Mouse (Mus musculus) thymus, adult 2 months (tissue): ENCODE measurements around the gene Olfr1048.

ENCODE experiments used
- CTCF ChIP-seq: fragments of 200-500 bp; IDR thresholded peaks from 2 replicates; pipeline ENCODE4 v1.5.1; 2012; ENCODE audit warnings: mild to moderate bottlenecking, control low read depth, low read length, moderate library complexity, borderline replicate concordance; ENCODE audit not compliant: control insufficient read depth, poor library complexity, insufficient read depth; ENCODE audit errors: extremely low read depth
- POLR2A ChIP-seq: fragments of 200-500 bp; IDR thresholded peaks from 2 replicates; pipeline ENCODE4 v1.6.1; 2012; ENCODE audit warnings: mild to moderate bottlenecking, low read length, control low read depth, moderate library complexity; ENCODE audit not compliant: control insufficient read depth, poor library complexity, insufficient read depth; ENCODE audit errors: extremely low read depth

- TF ChIP-seq CTCF, result no peak
- TF ChIP-seq POLR2A, result no peak
Observed at GRCm38 (mm10) chr2:86185583-86185982, 54.5 kb downstream of the Olfr1048 start, which contains the start of gene Olfr52.
